In the genomic region with DNA sequence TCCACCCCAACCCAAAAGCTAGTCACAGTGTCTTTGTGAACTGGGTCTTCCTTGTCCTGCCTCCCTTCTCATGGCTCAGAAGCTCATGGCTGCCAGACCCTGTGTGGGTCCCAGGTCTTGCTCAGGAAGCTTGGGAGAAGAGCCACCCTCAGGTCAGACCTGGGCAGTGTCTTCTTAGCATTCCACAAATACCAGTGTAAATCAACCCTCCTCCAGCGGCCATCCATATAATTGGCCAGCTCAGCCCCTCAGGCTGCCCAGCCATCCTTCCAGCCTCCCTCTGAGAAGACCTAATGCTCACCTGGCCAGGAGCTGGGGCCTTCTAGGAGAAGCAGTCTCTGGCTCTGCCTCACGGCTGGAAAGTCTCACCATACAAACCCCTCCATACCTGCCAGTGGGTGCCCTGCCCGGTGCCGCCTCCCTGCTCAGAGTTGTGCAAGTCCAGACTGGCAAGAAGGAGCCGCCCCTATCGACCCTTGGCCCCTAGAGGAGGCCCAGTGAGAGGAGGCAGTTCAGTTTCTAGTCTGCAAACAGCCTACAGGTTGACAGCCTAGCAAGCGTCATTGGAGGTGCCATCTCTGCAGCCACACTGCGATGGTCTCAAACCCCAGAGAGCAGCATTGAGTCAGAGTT, we compare ENCODE assay signal across 14 mouse cellular contexts. TPM values are rescaled to one million over a fixed set of nuclear protein-coding genes. Genes with fewer than 3 reads are reported as not detected.
DNase-seq lines count a peak whose midpoint lies in the region; ATAC-seq and TF ChIP-seq lines count a peak whose summit lies in the region.
"Had no signal": no experiment of that assay in that cellular context is flagged by ENCODE, and none has a peak within 500 bp of the region (broad histone marks: within the 10 kb centered on the region; RNA-seq: fewer than 3 reads in every experiment).

Gene 2310007B03Rik (minus strand): TSS at position 448 of the 633 bp plus-strand sequence.

- no peak within 1 kb of the TSS for H3K9ac ChIP-seq in liver, embryonic 13.5 days
- H3K9ac ChIP-seq in liver, embryonic 11.5 days (ENCODE audit: low read depth, low read length): no peak within 1 kb of the TSS
- H3K9ac ChIP-seq in kidney, postnatal 0 days (ENCODE audit: low read depth, low read length): no peak within 1 kb of the TSS
- no peak within 1 kb of the TSS for H3K9ac ChIP-seq in lung, embryonic 14.5 days
- peak within 1 kb of the TSS; percentile 41 for H3K9ac ChIP-seq in stomach, postnatal 0 days (ENCODE audit: low read length)
- H3K9ac ChIP-seq in forebrain, postnatal 0 days: no peak within 1 kb of the TSS
- no peak within 1 kb of the TSS for H3K9ac ChIP-seq in hindbrain, embryonic 12.5 days

- 49% methylated on average over 8 of the region's 8 CpGs for WGBS in liver, embryonic 13.5 days (ENCODE audit: insufficient replicate concordance)
- 65% methylated on average over 8 of the region's 8 CpGs for WGBS in liver, embryonic 11.5 days
- 54% methylated on average over 8 of the region's 8 CpGs for WGBS in kidney, postnatal 0 days
- 65% methylated on average over 8 of the region's 8 CpGs for WGBS in lung, embryonic 14.5 days
- WGBS in stomach, postnatal 0 days: 45% methylated on average over 8 of the region's 8 CpGs
- WGBS in forebrain, postnatal 0 days: 80% methylated on average over 8 of the region's 8 CpGs
- WGBS in hindbrain, embryonic 12.5 days: 70% methylated on average over 8 of the region's 8 CpGs

- no peaks in the 10 kb centered on the region for H3K4me1 ChIP-seq in liver, embryonic 13.5 days (replicated peaks)
- H3K4me1 ChIP-seq in liver, embryonic 11.5 days (replicated peaks; ENCODE audit: control insufficient read depth, insufficient read depth, low read length): no peaks in the 10 kb centered on the region
- H3K4me1 ChIP-seq in kidney, postnatal 0 days (replicated peaks; ENCODE audit: insufficient read depth, low read length): no peaks in the 10 kb centered on the region
- peaks cover 6% of the 10 kb centered on the region for H3K4me1 ChIP-seq in lung, embryonic 14.5 days (ENCODE audit: insufficient read depth)
- no peaks in the 10 kb centered on the region for H3K4me1 ChIP-seq in stomach, postnatal 0 days (replicated peaks; ENCODE audit: control insufficient read depth, insufficient read depth)
- H3K4me1 ChIP-seq in forebrain, postnatal 0 days (ENCODE audit: insufficient read depth): no peaks in the 10 kb centered on the region
- no peaks in the 10 kb centered on the region for H3K4me1 ChIP-seq in hindbrain, embryonic 12.5 days

- no peaks in the 10 kb centered on the region for H3K9me3 ChIP-seq in liver, embryonic 13.5 days (replicated peaks)
- H3K9me3 ChIP-seq in liver, embryonic 11.5 days (ENCODE audit: control insufficient read depth, low read length): no peaks in the 10 kb centered on the region
- H3K9me3 ChIP-seq in kidney, postnatal 0 days (replicated peaks; ENCODE audit: low read length): no peaks in the 10 kb centered on the region
- no peaks in the 10 kb centered on the region for H3K9me3 ChIP-seq in lung, embryonic 14.5 days (ENCODE audit: low read depth, low read length)
- H3K9me3 ChIP-seq in stomach, postnatal 0 days (ENCODE audit: control insufficient read depth, low read length): no peaks in the 10 kb centered on the region
- no peaks in the 10 kb centered on the region for H3K9me3 ChIP-seq in forebrain, postnatal 0 days (ENCODE audit: low read length)
- no peaks in the 10 kb centered on the region for H3K9me3 ChIP-seq in hindbrain, embryonic 12.5 days (replicated peaks)
- H3K9me3 ChIP-seq: G1E had no signal

- no peaks in the 10 kb centered on the region for H3K36me3 ChIP-seq in liver, embryonic 13.5 days
- H3K36me3 ChIP-seq in liver, embryonic 11.5 days (ENCODE audit: control insufficient read depth, insufficient read depth, low read length): no peaks in the 10 kb centered on the region
- no peaks in the 10 kb centered on the region for H3K36me3 ChIP-seq in kidney, postnatal 0 days (ENCODE audit: insufficient read depth, low read length)
- no peaks in the 10 kb centered on the region for H3K36me3 ChIP-seq in lung, embryonic 14.5 days (ENCODE audit: insufficient read depth)
- H3K36me3 ChIP-seq in stomach, postnatal 0 days (ENCODE audit: control insufficient read depth, insufficient read depth, low read length): no peaks in the 10 kb centered on the region
- H3K36me3 ChIP-seq in forebrain, postnatal 0 days (ENCODE audit: insufficient read depth): no peaks in the 10 kb centered on the region
- no peaks in the 10 kb centered on the region for H3K36me3 ChIP-seq in hindbrain, embryonic 12.5 days
- H3K36me3 ChIP-seq: G1E had no signal

- H3K27me3 ChIP-seq in liver, embryonic 13.5 days: no peaks in the 10 kb centered on the region
- no peaks in the 10 kb centered on the region for H3K27me3 ChIP-seq in liver, embryonic 11.5 days (replicated peaks; ENCODE audit: control insufficient read depth, insufficient read depth, low read length)
- H3K27me3 ChIP-seq in kidney, postnatal 0 days (ENCODE audit: insufficient read depth, low read length): no peaks in the 10 kb centered on the region
- H3K27me3 ChIP-seq in lung, embryonic 14.5 days (ENCODE audit: insufficient read depth, low read length): no peaks in the 10 kb centered on the region
- no peaks in the 10 kb centered on the region for H3K27me3 ChIP-seq in stomach, postnatal 0 days (ENCODE audit: control insufficient read depth, insufficient read depth, low read length)
- H3K27me3 ChIP-seq in forebrain, postnatal 0 days (ENCODE audit: insufficient read depth, low read length): no peaks in the 10 kb centered on the region
- H3K27me3 ChIP-seq in hindbrain, embryonic 12.5 days: no peaks in the 10 kb centered on the region

- no peak for TF ChIP-seq EP300 in stomach, postnatal 0 days (optimal IDR thresholded peaks at IDR 0.05)

- H3K4me2 ChIP-seq in liver, embryonic 13.5 days: no peak within 1 kb of the TSS
- no peak within 1 kb of the TSS for H3K4me2 ChIP-seq in liver, embryonic 11.5 days
- peak within 1 kb of the TSS; percentile 4; the same call in 1 of the 2 replicates for H3K4me2 ChIP-seq in kidney, postnatal 0 days (ENCODE audit: low read length)
- peak within 1 kb of the TSS; percentile 48 for H3K4me2 ChIP-seq in lung, embryonic 14.5 days
- peak within 1 kb of the TSS; percentile 37 for H3K4me2 ChIP-seq in stomach, postnatal 0 days (replicated peaks; ENCODE audit: low read depth)
- no peak within 1 kb of the TSS for H3K4me2 ChIP-seq in forebrain, postnatal 0 days (ENCODE audit: low read depth)
- H3K4me2 ChIP-seq in hindbrain, embryonic 12.5 days (replicated peaks): no peak within 1 kb of the TSS

- H3K4me3 ChIP-seq in liver, embryonic 13.5 days (replicated peaks): no peak within 1 kb of the TSS
- no peak within 1 kb of the TSS for H3K4me3 ChIP-seq in liver, embryonic 11.5 days (ENCODE audit: low read depth, low read length)
- no peak within 1 kb of the TSS for H3K4me3 ChIP-seq in kidney, postnatal 0 days (replicated peaks; ENCODE audit: low read depth, low read length)
- H3K4me3 ChIP-seq in lung, embryonic 14.5 days (ENCODE audit: low read depth, low read length): peak within 1 kb of the TSS; percentile 22
- H3K4me3 ChIP-seq in stomach, postnatal 0 days (ENCODE audit: low read depth, low read length): peak within 1 kb of the TSS; percentile 23; the same call in 1 of the 2 replicates
- no peak within 1 kb of the TSS for H3K4me3 ChIP-seq in forebrain, postnatal 0 days (ENCODE audit: low read depth, low read length)
- H3K4me3 ChIP-seq in hindbrain, embryonic 12.5 days: no peak within 1 kb of the TSS
- H3K4me3 ChIP-seq: left cerebral cortex, adult 2 months had no signal

- no peak for TF ChIP-seq CTCF in kidney, postnatal 0 days (IDR thresholded peaks at IDR 0.05; ENCODE audit: low read depth)
- no peak for TF ChIP-seq CTCF in lung, embryonic 14.5 days (IDR thresholded peaks at IDR 0.05; ENCODE audit: low read depth)
- TF ChIP-seq CTCF in stomach, postnatal 0 days (IDR thresholded peaks at IDR 0.05; ENCODE audit: low read depth): no peak
- no peak for TF ChIP-seq CTCF in forebrain, postnatal 0 days (IDR thresholded peaks at IDR 0.05; ENCODE audit: low read depth)

- no peak within 1 kb of the TSS for H3K27ac ChIP-seq in liver, embryonic 13.5 days
- H3K27ac ChIP-seq in liver, embryonic 11.5 days (ENCODE audit: low read depth, low read length): no peak within 1 kb of the TSS
- H3K27ac ChIP-seq in kidney, postnatal 0 days: peak within 1 kb of the TSS; percentile 57; the same call in 1 of the 2 replicates
- peak within 1 kb of the TSS; percentile 82 for H3K27ac ChIP-seq in lung, embryonic 14.5 days (ENCODE audit: low read depth)
- peak within 1 kb of the TSS; percentile 87 for H3K27ac ChIP-seq in stomach, postnatal 0 days (replicated peaks)
- H3K27ac ChIP-seq in forebrain, postnatal 0 days (ENCODE audit: low read depth, low read length): no peak within 1 kb of the TSS
- no peak within 1 kb of the TSS for H3K27ac ChIP-seq in hindbrain, embryonic 12.5 days
- H3K27ac ChIP-seq: left cerebral cortex, adult 2 months had no signal

- ATAC-seq in liver, embryonic 13.5 days (ENCODE audit: low read depth): 0 out of 2 replicates have a peak, but pooled peaks have one; percentile 10
- no peak for ATAC-seq in liver, embryonic 11.5 days (replicated peaks; ENCODE audit: low FRiP score)
- ATAC-seq in kidney, postnatal 0 days (replicated peaks; ENCODE audit: low FRiP score, low read depth): peak; percentile 80
- peak; percentile 15 for ATAC-seq in lung, embryonic 14.5 days (ENCODE audit: insufficient read depth)
- ATAC-seq in stomach, postnatal 0 days (ENCODE audit: low FRiP score, low TSS enrichment): peak; percentile 82
- no peak for ATAC-seq in forebrain, postnatal 0 days
- no peak for ATAC-seq in hindbrain, embryonic 12.5 days (ENCODE audit: low FRiP score)
- ATAC-seq: activated CD4-positive, CD25-positive, alpha-beta regulatory T cell, adult 4 months had no signal

- DNase-seq in liver, embryonic 13.5 days: no peak
- DNase-seq in liver, embryonic 11.5 days (ENCODE audit: low spot score): no peak
- DNase-seq in kidney, postnatal 0 days (ENCODE audit: low spot score): no peak
- no peak for DNase-seq in lung, embryonic 14.5 days
- peak; percentile 85 for DNase-seq in stomach, postnatal 0 days (ENCODE audit: low spot score)
- no peak for DNase-seq in forebrain, postnatal 0 days
- no peak for DNase-seq in right cerebral cortex, adult 18-20 months
- DNase-seq: gastrocnemius, postnatal 10 days; retina, postnatal 1 day had no signal

RNA-seq across cellular contexts. Expression of gene 2310007B03Rik, which starts in this region (rescaled TPM):
- 0.09 and 0.10 TPM in 2 replicates for polyA plus RNA-seq in liver, embryonic 13.5 days (2015; fragmentation: Nextera tagmentation; extraction: Ambion mirVana)
- polyA plus RNA-seq in liver, embryonic 11.5 days (2014; fragmentation: Nextera tagmentation; extraction: Ambion mirVana): 0.07 TPM in 1 of 2 replicates, not detected in the other
- 3.1 and 3.4 TPM in 2 replicates for polyA plus RNA-seq in kidney, postnatal 0 days (2015; fragmentation: Nextera tagmentation; extraction: Ambion mirVana)
- 9.5 TPM in 2 replicates for polyA plus RNA-seq in lung, embryonic 14.5 days (2014; fragmentation: Nextera tagmentation; extraction: Ambion mirVana)
- 27.8 and 34.3 TPM in 2 replicates for polyA plus RNA-seq in stomach, postnatal 0 days (2015; fragmentation: Nextera tagmentation; extraction: Ambion mirVana)
- 0.23 TPM in 1 of 2 replicates, not detected in the other for total RNA-seq in forebrain, postnatal 0 days (2014; rRNA removed)
- polyA plus RNA-seq in forebrain, postnatal 0 days (2015; fragmentation: Nextera tagmentation; extraction: Ambion mirVana): 0.14 and 0.25 TPM in 2 replicates
- 0.35 and 0.41 TPM in 2 replicates for polyA plus RNA-seq in hindbrain, embryonic 12.5 days (2016; fragmentation: Nextera tagmentation; extraction: Ambion mirVana)
- total RNA-seq: gastrocnemius, postnatal 10 days; left cerebral cortex, adult 2 months; megakaryocyte, adult 5-6 weeks had no signal
- polyA plus RNA-seq: activated CD4-positive, CD25-positive, alpha-beta regulatory T cell, adult 4 months; G1E had no signal

Comparison
In these comparisons a context has a peak if more than half of its experiments do, and no peak if none do; other contexts are left out.
1. Peak in ATAC-seq in liver, embryonic 13.5 days; RNA of the gene not detected or under 1 TPM.
2. ATAC-seq: peak in kidney, postnatal 0 days (single experiment), lung, embryonic 14.5 days (single experiment) and stomach, postnatal 0 days (single experiment); none in liver, embryonic 11.5 days (single experiment), forebrain, postnatal 0 days (single experiment) and hindbrain, embryonic 12.5 days (single experiment).
3. H3K27ac ChIP-seq: peak in kidney, postnatal 0 days (single experiment), lung, embryonic 14.5 days (single experiment) and stomach, postnatal 0 days (single experiment); none in liver, embryonic 13.5 days (single experiment), liver, embryonic 11.5 days (single experiment), forebrain, postnatal 0 days (single experiment) and hindbrain, embryonic 12.5 days (single experiment).
4. H3K4me2 ChIP-seq: peak in kidney, postnatal 0 days (single experiment), lung, embryonic 14.5 days (single experiment) and stomach, postnatal 0 days (single experiment); none in liver, embryonic 13.5 days (single experiment), liver, embryonic 11.5 days (single experiment), forebrain, postnatal 0 days (single experiment) and hindbrain, embryonic 12.5 days (single experiment).
5. H3K4me3 ChIP-seq: peak in lung, embryonic 14.5 days (single experiment) and stomach, postnatal 0 days (single experiment); none in liver, embryonic 13.5 days (single experiment), liver, embryonic 11.5 days (single experiment), kidney, postnatal 0 days (single experiment), forebrain, postnatal 0 days (single experiment) and hindbrain, embryonic 12.5 days (single experiment).